Mouse (Mus musculus): ENCODE results near the gene Wnt5b. TPM values are rescaled to one million over a fixed set of nuclear protein-coding genes. Genes with fewer than 3 reads are reported as not detected.
A peak's percentile ranks its signal among the peaks of the same experiment; 100 is the strongest.
"Not testable (repeated sequence)": the region's sequence is repeated elsewhere in the genome, so short reads cannot be mapped to it uniquely, and the experiment has no call there.

Gene Wnt5b
- total RNA-seq, 2 experiments from 2014 or later: 6.3 to 6.8 TPM

DNA sequence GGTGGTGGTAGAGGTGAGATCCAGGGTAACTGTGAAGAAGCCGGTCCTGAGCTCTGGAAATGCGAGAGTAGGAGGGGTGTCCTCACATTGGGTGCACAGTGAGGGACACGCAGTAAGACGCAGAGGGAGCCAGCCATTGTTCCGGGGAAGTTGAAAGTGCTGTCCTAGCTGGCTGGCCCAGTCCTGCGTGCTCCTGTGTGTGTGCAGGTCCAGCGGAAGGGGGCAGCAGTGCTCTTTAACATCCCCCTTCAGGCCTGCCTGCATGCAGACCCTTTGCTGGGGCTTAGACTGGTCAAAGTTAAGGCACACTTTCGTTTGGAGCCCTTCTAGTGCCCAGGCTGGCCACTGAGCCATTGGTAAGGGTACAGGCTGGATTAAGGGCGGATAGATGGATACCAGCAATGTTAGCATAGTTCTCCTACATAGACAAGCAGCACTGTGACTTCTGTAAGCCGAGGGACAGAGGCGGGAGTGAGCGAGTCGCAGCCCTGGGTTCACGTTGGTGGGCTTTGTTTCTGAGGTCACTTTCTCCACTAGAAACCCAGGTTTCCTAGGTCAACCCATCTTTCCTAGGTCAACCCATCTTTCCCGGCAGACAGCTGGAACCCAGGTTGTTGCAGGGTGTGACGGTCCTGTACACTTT is 61.1 kb downstream of the Wnt5b start:
- peak; percentile 72 for DNase-seq

GRCm38 (mm10) chr6:119481741-119482390 is 62.3 kb downstream of the Wnt5b start:
- DNase-seq: not testable (repeated sequence)

- DNase-seq: peak; percentile 41
Measured at GRCm38 (mm10) chr6:119480706-119481331, 63.3 kb downstream of the Wnt5b start.

GRCm38 (mm10) chr6:119479876-119480705 is 64.1 kb downstream of the Wnt5b start:
- DNase-seq: peak; percentile 63

DNA sequence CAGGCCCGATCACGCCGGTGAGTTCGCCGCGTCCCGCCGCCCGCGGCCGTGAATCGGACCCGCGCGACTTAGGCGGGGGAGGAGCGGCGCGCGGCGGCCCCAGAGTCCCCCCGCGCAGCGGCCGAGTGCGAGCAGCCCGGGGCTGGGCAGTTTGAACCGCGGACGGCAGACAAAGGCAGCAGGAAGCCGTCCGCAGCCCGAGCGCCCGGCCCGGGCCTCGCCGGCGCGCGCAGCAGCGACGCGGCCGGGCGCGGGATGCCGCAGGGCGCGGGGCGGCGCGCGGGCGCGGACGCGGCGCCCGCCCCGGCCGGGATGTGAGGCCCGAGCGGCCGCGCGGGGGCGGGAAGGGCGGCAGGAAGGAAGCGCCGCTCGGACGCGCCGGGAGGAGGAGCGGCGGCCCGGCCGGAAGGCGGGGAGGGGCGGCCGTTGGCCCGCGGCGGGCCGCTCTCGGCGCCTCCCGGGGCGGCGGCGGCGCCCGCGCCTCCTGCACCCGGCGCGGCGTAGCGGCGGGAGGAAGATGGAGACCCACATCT is 64.7 kb downstream of the Wnt5b start, which contains the start of gene Fbxl14:
Fbxl14 (plus strand) TSS at position 326 of the 533 bp plus-strand sequence.
- no peak for DNase-seq

- peak; percentile 89 for DNase-seq
Measured at GRCm38 (mm10) chr6:119478560-119479342, 65.4 kb downstream of the Wnt5b start.

GRCm38 (mm10) chr6:119477686-119478310 is 66.3 kb downstream of the Wnt5b start:
- DNase-seq: no peak

GRCm38 (mm10) chr6:119475988-119476387 is 68.2 kb downstream of the Wnt5b start:
- DNase-seq: no peak

GRCm38 (mm10) chr6:119473992-119474391 is 70.2 kb downstream of the Wnt5b start:
- DNase-seq: no peak

DNA sequence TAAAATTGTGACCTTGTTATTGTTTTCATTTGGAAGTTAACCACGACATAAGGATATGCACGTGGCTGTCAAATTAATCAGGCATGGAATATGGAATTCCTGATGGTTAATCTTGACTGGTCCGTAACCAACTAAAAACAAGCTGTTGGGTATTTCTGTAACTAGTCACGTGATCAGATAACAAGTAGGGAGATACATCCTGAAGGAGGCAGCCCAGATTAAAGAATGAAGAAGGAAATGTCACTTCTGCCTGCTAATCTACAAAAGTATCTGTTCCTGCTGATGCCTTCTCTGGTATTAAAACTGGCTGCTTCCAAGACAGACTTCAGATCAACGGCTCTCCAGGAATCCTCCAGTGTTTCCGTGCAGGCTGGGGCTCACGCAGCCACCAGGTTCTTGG is 70.7 kb downstream of the Wnt5b start:
- DNase-seq: no peak

GRCm38 (mm10) chr6:119472705-119473104 is 71.4 kb downstream of the Wnt5b start:
- DNase-seq: no peak

DNA sequence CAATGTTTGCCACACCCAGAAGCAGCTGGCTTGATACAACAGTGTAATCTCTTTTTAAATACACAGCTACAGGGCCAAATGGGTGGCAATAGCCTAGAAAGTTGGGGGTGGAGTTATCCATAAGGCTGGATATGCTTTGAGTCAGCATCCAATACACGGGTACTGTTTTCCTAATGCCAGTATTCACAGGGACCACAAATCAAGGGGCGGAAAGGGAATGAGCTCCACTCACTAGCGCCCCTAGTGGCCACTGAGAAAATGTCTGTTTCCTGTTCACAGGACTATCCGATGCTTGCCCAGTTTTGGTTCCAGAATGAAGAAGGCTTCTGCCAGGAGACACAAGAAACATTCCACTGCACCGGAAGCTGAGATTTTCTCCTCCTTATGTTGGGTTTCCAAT is 72.0 kb downstream of the Wnt5b start:
- DNase-seq: peak; percentile 78

GRCm38 (mm10) chr6:119470777-119471176 is 73.4 kb downstream of the Wnt5b start:
- DNase-seq: no peak

- DNase-seq: no peak
Measured at GRCm38 (mm10) chr6:119467785-119468059, 76.4 kb downstream of the Wnt5b start.

DNA sequence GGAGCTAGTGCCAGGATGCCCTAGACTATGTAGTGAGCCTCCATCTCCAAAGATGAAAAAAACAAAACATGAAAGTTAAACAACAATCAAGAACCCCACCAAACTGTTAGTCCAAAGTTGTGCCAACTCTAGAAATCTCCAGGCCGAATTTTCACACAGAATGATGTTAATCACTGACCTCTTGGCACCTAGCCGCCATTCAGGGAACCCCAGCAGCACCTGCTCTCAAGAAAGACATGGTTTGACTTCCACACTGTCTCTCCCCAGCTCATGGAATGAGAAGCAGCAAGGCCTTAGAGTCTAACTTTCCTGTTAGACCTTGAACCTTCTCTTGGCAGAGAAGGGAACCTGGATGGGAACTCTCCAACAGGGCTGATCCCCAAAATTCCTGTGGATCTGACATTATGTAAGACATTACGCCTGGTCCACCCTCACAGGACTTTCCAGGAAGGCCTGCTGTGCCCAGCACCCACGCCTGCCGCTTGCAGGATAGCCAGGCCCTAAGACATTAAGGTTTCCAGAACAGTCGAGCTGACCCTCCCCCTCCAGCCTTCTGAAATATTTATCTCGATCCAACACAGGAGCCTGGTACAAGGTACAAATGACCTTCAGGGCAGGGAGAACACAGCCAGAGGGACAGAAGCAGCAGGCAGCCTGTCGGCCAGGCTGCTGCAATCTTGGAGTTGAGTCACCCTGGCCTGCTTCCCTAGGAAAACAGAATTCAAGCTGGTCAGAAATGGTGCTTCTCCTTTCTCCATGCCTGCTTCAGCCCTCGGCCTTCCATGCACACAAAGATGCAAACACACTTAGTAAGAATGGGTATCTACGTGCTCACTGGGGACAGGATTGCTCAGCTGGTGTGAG is 77.0 kb downstream of the Wnt5b start:
- peak; percentile 31 for DNase-seq

DNA sequence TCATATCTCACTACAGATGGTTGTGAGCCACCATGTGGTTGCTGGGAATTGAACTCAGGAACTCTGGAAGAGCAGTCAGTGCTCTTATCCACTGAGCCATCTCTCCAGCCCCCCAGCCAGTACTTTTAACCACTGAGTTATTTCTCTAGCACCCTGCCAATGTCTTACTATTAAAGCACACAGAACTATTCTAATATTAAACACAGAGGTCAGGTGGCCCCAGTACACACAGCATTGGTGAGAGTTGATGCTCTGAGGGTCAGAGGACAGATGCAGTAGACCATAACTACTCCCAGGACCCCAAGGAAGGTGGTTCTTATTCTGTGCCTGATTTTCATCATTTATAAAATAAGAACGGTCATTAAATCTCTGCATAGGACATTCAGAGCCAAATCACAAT is 78.0 kb downstream of the Wnt5b start:
- DNase-seq: no peak

GRCm38 (mm10) chr6:119460391-119460790 is 83.8 kb downstream of the Wnt5b start:
- no peak for DNase-seq

GRCm38 (mm10) chr6:119459041-119459440 is 85.1 kb downstream of the Wnt5b start:
- DNase-seq: no peak

GRCm38 (mm10) chr6:119458166-119458565 is 86.0 kb downstream of the Wnt5b start:
- no peak for DNase-seq

DNA sequence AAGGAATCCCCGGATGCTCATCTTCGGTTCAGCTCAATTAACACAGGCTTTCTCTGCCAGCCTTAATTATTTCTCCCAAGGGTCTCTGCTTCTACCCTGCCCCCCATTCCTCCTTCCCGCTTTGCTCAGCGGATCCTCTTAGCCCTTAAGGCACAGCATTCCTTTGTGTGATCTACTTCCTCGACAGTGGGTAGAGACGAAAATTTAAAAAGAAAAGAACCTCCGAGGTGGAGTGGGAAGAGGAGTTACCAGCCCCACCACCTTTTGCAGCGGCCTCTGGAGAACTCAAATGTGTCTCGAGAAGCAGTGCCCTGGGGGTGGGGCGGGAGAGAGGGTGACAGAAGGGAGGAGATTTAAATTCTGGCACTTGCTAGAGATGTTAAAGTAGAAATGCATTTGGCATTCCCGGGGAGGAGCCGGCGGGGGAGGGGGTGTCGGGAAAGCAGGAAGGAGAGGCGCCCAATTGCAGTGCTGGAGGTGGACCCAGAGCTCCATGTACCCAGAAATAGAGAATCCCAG is 92.1 kb downstream of the Wnt5b start:
- DNase-seq: peak; percentile 75
